Mouse (Mus musculus): ENCODE data around the gene Lrch4. TPM values are rescaled to one million over a fixed set of nuclear protein-coding genes. Genes with fewer than 3 reads are reported as not detected.
A peak's percentile ranks its signal among the peaks of the same experiment; 100 is the strongest.

The Lrch4 gene
- 35.7 and 37.1 TPM in 2 replicates for polyA plus RNA-seq (2015; fragmentation: Nextera tagmentation; extraction: Ambion mirVana)

DNA sequence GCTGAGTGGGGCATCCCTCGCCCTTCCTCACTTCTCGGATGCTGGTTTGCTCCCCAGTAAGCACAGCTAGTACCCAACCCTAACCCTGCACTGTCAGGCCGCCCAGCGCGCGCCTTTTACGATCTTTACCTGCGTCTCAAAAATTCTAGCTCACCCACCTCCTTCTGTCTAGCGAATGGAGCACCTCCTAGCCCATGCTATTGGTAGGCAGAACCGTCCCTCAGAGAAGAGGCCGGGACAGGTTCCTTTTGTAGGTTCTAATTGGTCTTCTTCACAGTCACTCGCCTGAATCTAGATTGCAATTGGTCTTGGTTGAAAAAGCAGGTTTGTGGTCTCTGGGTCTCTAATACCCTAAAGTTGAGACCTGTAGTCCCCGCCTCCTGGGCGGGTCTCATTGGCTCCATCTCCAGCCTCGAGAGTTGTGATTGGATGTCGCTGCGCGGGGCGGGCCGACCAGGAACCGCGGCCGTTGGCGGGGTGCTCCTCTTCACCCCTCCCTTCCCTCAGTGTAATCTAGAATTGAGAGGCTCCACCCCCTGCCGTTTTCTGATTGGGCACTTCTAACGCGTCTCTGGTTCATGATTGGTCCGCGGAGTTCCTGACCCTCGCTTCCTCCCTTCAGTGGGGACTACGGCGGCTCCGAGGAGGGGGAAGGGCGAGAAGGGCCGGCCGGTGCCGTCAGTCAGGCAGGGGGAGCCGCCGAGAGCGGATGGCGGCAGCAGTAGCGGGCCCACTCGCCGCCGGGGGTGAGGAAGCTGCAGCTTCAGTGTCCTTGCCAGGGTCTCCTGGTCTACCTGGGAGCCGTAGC lies at the start of gene Lrch4, which contains the start of the genes Fbxo24 and Gm20605:
TSS of gene Lrch4 (plus strand) at position 624 of the 808 bp plus-strand sequence.
TSS of gene Fbxo24 (minus strand) at position 505 of the 808 bp plus-strand sequence.
TSS of gene Gm20605 (plus strand) at position 678 of the 808 bp plus-strand sequence.
- peaks cover 44% of the 10 kb centered on the region for H3K4me1 ChIP-seq
- H3K27ac ChIP-seq = peak within 1 kb of the TSS; percentile 98
- H3K27me3 ChIP-seq = no peaks in the 10 kb centered on the region
- H3K9me3 ChIP-seq = no peaks in the 10 kb centered on the region
- WGBS = under 1% methylated on average over 46 of the region's 46 CpGs
- H3K4me3 ChIP-seq = peak within 1 kb of the TSS; percentile 83
- ATAC-seq (ENCODE audit: borderline replicate concordance, extremely low read depth, low FRiP score, low TSS enrichment) = peak; percentile 97
- peak within 1 kb of the TSS; percentile 77 for H3K9ac ChIP-seq
- peaks cover 3% of the 10 kb centered on the region for H3K36me3 ChIP-seq
- peak within 1 kb of the TSS; percentile 78 for H3K4me2 ChIP-seq

DNA sequence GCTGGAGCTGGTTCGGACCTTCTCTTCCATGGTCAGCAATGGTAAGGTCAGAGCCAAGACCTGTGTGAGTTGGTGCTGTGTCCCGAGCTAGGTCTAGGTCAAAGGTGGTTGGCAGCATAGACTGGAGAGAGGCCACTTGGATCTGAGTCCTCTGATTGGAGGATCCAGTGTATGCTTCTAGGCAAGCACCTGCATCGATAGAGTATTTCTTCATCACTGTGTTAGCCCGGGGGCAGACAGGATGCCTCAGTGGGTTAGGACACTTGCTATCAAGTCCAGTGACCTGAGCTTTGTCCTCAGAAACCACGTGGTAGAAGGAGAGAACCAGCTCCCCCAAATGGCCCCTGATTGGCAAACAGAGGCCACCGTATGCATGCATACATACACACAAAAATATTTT lies 48.7 kb upstream of the Lrch4 start:
- 65% methylated on average over 6 of the region's 6 CpGs for WGBS

DNA sequence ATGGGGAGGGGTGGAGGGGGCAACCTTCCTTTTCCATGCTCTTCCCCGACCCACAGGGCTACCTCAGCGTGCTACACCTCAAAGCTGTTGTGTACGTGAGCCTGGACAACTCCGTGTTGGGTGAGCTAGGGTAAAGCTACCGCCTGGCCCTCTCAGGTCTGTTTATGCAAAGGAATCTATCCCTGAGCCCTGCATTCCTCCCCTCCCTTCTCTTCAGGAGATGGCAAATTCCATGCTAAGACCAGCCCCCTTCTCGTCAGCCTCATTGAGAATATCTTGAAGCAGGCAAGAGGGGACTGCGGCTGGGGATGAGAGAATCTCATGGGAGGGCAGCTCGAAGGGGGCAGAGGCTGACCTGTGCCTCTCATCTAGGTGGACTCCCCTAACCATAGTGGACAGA lies 46.2 kb upstream of the Lrch4 start:
- H3K27ac ChIP-seq = no peak overlapping the region
- H3K27me3 ChIP-seq = peaks cover 19% of the 10 kb centered on the region; the same call in 1 of the 2 replicates
- no peak overlapping the region for H3K9ac ChIP-seq
- H3K4me1 ChIP-seq = peaks cover 11% of the 10 kb centered on the region
- 23% methylated on average over 8 of the region's 8 CpGs for WGBS
- ATAC-seq (ENCODE audit: borderline replicate concordance, extremely low read depth, low FRiP score, low TSS enrichment) = no peak
- H3K9me3 ChIP-seq = no peaks in the 10 kb centered on the region
- H3K4me3 ChIP-seq = no peak overlapping the region
- no peaks in the 10 kb centered on the region for H3K36me3 ChIP-seq
- H3K4me2 ChIP-seq = peak overlapping the region; percentile 65; the same call in 1 of the 2 replicates

More for the DNA sequence above, 48.7 kb upstream of the Lrch4 start:
- ATAC-seq (ENCODE audit: borderline replicate concordance, extremely low read depth, low FRiP score, low TSS enrichment) = no peak
- Histone ChIP-seq H3K4me3 (no peak overlapping the region), H3K27me3 (peaks cover 19% of the 10 kb centered on the region; the same call in 1 of the 2 replicates), H3K9ac (no peak overlapping the region), H3K4me1 (peaks cover 11% of the 10 kb centered on the region), H3K27ac (no peak overlapping the region), H3K36me3 (no peaks in the 10 kb centered on the region), H3K4me2 (no peak overlapping the region), H3K9me3 (no peaks in the 10 kb centered on the region)

DNA sequence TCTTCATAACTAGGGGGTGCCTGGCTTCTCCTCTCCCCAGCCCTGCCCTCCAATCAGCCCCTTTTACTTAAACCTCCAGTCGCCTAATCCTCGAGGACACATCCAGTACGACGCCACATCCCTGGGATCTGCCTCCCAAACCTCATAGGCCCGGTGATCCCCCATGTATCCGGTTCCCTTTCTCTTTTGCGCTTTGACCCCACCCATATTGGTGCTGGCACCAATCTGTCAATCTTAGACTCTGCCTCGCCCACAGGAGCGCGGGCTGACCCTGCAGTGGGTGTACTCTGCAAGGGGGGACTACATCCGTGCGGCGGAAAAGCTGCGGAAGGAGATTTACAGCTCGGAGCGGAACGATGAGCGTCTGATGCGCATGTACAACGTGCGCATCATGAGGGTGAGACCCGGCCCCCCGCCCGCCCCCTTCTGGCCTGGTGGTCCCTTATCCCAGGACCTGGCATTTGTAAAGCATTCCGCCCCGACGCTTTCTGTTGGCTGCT lies 45.2 kb upstream of the Lrch4 start:
- Histone ChIP-seq H3K9ac (peak overlapping the region; percentile 19; the same call in 1 of the 2 replicates), H3K27ac (no peak overlapping the region), H3K27me3 (peaks cover 19% of the 10 kb centered on the region; the same call in 1 of the 2 replicates), H3K4me2 (peak overlapping the region; percentile 65), H3K4me1 (peaks cover 11% of the 10 kb centered on the region), H3K9me3 (no peaks in the 10 kb centered on the region), H3K36me3 (no peaks in the 10 kb centered on the region), H3K4me3 (peak overlapping the region; percentile 36)
- peak; percentile 60 for ATAC-seq (ENCODE audit: borderline replicate concordance, extremely low read depth, low FRiP score, low TSS enrichment)
- WGBS = 10% methylated on average over 27 of the region's 27 CpGs

DNA sequence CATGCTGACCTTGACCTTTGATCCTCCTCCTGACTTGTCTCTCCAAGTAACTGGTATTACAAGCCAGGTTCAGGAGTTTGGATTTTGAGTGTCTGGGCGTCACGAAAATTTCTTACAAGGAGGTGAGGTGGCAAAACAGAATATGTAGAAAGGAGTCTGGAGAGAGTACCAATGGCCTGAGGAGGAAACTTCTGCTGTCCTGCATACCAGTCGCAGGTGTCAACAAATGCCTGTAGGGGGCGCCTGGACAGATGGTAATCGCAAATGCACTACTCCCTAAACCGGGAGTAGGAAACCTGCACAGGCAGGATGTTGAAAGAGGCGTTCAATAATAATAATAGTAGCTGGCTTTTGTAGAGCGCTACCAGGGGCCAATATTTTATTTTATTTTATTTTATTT lies 43.9 kb upstream of the Lrch4 start:
- ATAC-seq (ENCODE audit: borderline replicate concordance, extremely low read depth, low FRiP score, low TSS enrichment) = no peak
- Histone ChIP-seq H3K9me3 (no peaks in the 10 kb centered on the region), H3K27ac (no peak overlapping the region), H3K4me1 (peaks cover 11% of the 10 kb centered on the region), H3K9ac (no peak overlapping the region), H3K4me3 (no peak overlapping the region), H3K36me3 (no peaks in the 10 kb centered on the region), H3K4me2 (no peak overlapping the region), H3K27me3 (peaks cover 19% of the 10 kb centered on the region; the same call in 1 of the 2 replicates)
- 33% methylated on average over 8 of the region's 8 CpGs for WGBS

DNA sequence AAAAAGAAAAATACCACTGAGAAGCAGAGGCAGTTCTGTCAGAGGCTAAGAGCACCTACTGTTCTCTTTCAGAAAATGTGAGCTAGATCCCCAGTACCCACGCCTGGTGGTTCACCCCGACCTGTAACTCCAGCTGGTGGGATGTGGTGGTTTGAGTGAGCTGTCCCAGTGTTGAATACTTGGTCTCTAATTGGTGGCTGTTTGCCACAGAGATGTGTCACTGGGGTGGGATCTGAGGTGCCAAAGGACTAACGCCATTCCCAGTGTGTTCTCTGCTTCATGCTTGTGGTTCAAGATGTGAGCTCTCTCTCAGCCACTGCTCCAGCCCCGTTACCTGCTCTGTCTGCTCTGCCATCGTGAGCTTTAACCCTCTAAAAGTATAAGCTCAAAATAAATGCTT lies 38.4 kb upstream of the Lrch4 start:
- WGBS = 72% methylated on average over 5 of the region's 5 CpGs
- no peak overlapping the region for H3K4me3 ChIP-seq
- ATAC-seq (ENCODE audit: borderline replicate concordance, extremely low read depth, low FRiP score, low TSS enrichment) = no peak
- H3K4me1 ChIP-seq = no peaks in the 10 kb centered on the region
- no peak overlapping the region for H3K27ac ChIP-seq
- no peak overlapping the region for H3K9ac ChIP-seq
- no peaks in the 10 kb centered on the region for H3K9me3 ChIP-seq
- no peaks in the 10 kb centered on the region for H3K36me3 ChIP-seq
- no peaks in the 10 kb centered on the region for H3K27me3 ChIP-seq
- H3K4me2 ChIP-seq = no peak overlapping the region

DNA sequence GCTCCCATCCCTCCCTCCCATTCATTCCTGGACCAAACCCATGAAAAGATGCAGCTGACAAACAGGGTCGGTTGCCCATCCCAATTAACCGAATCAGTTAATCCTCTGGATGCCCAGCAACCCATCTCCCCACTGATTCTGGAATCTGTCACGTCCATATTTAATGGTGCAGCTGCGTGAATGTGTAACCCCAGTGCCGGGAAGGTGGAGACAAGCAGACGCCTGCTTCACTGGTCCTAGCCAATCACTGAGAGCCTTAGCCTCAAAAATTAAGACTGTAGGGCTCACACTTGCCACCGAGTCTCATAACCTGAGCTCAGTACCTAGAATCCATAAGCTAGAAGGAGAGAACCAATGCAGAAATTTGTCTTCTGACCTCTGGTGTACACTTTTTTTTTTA lies 33.0 kb upstream of the Lrch4 start:
- H3K4me3 ChIP-seq = no peak overlapping the region
- H3K4me2 ChIP-seq = no peak overlapping the region
- no peaks in the 10 kb centered on the region for H3K9me3 ChIP-seq
- no peak overlapping the region for H3K27ac ChIP-seq
- 77% methylated on average over 7 of the region's 7 CpGs for WGBS
- peaks cover 19% of the 10 kb centered on the region for H3K4me1 ChIP-seq
- H3K36me3 ChIP-seq = no peaks in the 10 kb centered on the region
- no peak overlapping the region for H3K9ac ChIP-seq
- no peak for ATAC-seq (ENCODE audit: borderline replicate concordance, extremely low read depth, low FRiP score, low TSS enrichment)
- H3K27me3 ChIP-seq = no peaks in the 10 kb centered on the region

DNA sequence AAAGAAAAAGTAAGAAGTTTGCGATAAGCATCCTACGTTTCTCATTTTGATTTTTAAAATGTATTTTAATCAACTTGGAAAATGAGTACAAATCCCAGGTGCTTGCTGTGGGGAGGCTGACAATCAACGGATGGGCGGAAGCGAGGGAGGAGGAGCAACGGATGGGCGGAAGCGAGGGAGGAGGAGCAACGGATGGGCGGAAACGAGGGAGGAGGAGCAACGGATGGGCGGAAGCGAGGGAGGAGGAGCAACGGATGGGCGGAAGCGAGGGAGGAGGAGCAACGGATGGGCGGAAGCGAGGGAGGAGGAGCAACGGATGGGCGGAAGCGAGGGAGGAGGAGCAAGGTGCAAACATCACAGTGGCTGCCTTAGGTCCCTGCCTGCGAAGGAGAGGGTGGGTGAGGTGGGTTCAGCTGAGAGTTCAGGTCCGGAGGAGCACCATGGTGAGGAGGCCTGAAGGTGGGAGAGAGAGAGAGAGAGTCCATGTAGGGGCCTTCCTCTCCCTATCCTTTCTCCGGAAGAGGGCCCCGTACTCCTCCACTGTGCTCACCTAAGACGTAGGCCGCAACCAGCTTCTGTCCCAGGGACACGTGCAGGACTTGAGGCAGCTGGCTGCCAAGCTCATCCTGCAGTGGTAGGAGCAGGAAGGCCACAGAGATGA lies 32.2 kb upstream of the Lrch4 start:
- Histone ChIP-seq H3K9ac (no peak overlapping the region), H3K4me1 (peaks cover 19% of the 10 kb centered on the region), H3K27ac (peak overlapping the region; percentile 42; the same call in 1 of the 2 replicates), H3K36me3 (no peaks in the 10 kb centered on the region), H3K9me3 (no peaks in the 10 kb centered on the region), H3K27me3 (no peaks in the 10 kb centered on the region), H3K4me3 (peak overlapping the region; percentile 15; the same call in 1 of the 2 replicates), H3K4me2 (peak overlapping the region; percentile 39)
- WGBS = 33% methylated on average over 30 of the region's 30 CpGs
- no peak for ATAC-seq (ENCODE audit: borderline replicate concordance, extremely low read depth, low FRiP score, low TSS enrichment)

DNA sequence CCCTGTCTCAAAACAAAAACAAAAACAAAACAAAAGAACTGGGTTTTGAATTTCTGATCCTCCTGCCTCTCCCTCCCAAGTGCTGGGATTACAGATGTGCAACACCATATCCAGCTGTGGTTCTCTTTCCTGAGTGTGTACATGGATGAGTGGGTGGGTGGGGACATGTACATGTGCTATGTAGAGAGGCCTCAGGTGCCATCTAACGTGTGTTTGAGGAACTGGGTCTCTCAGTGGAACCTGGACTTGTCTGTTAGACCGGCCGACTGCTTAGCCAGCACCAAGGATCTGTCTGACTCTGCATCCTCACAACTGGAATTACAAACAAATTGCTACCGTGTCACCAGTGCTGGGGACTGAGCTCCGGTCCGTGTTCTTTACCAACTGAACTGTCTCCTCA lies 31.3 kb upstream of the Lrch4 start:
- no peak overlapping the region for H3K27ac ChIP-seq
- H3K9ac ChIP-seq = no peak overlapping the region
- H3K4me2 ChIP-seq = no peak overlapping the region
- H3K9me3 ChIP-seq = no peaks in the 10 kb centered on the region
- WGBS = 90% methylated on average over 6 of the region's 6 CpGs
- no peak overlapping the region for H3K4me3 ChIP-seq
- peaks cover 23% of the 10 kb centered on the region for H3K4me1 ChIP-seq
- H3K36me3 ChIP-seq = no peaks in the 10 kb centered on the region
- no peak for ATAC-seq (ENCODE audit: borderline replicate concordance, extremely low read depth, low FRiP score, low TSS enrichment)
- H3K27me3 ChIP-seq = no peaks in the 10 kb centered on the region

DNA sequence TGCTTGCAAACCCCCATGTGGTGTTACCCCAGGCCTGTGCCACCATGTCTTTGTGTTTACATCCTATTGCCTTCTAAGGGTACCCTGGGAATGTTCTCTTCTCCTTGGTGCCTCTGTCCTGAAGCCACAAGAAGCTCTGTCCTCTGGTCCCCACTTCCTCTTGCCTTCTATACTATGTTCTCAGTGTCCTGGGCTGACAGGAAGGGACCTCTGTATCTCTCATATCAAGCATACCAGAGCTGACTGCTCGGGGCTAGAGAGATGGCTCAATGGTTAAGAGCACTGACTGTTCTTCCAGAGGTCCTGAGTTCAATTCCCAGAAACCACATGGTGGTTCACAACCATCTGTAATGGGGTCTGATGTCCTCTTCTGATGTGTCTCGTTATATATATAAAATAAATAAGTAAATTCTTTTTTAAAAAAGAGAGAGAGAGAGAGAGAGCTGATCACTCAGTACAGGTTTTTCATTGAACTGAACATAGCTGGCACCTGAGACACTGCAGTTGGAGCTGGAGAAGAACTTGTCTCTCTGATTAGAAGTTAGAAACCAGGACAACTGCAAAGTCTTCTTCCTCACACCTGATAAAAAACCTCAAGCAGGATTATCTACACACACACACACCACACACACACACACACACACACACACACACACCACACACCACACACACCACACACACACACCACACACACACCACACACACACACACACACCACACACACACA lies 30.7 kb upstream of the Lrch4 start:
- WGBS = 72% methylated on average over 2 of the region's 2 CpGs
- Histone ChIP-seq H3K9me3 (no peaks in the 10 kb centered on the region), H3K4me2 (no peak overlapping the region), H3K27me3 (no peaks in the 10 kb centered on the region), H3K4me3 (no peak overlapping the region), H3K9ac (no peak overlapping the region), H3K36me3 (no peaks in the 10 kb centered on the region), H3K27ac (no peak overlapping the region), H3K4me1 (peaks cover 25% of the 10 kb centered on the region)
- ATAC-seq (ENCODE audit: borderline replicate concordance, extremely low read depth, low FRiP score, low TSS enrichment) = no peak

DNA sequence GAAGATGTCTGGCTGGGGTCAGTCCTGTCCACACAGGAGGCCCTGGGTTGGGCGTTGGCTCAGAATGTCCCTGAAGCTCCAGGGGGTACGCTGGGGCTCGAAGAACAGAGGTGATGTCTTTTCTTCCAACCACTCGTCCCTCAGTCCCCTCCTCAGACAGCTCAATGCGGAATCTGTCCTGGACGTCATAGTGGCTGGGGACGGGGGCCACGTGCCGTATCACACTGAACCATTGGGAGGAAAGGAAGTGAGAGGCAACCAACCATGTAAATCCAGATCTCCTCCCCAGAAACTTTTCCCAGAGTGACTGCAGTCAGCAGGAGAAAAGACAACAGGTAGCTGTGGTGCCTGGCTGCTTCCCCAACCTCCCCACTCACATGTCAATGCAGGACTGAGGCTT lies 29.3 kb upstream of the Lrch4 start:
- peak overlapping the region; percentile 96 for H3K4me2 ChIP-seq
- peaks cover 3% of the 10 kb centered on the region; the same call in 1 of the 2 replicates for H3K36me3 ChIP-seq
- H3K27ac ChIP-seq = no peak overlapping the region
- H3K9me3 ChIP-seq = no peaks in the 10 kb centered on the region
- H3K4me3 ChIP-seq = peak overlapping the region; percentile 76
- peak overlapping the region; percentile 88 for H3K9ac ChIP-seq
- peaks cover 25% of the 10 kb centered on the region for H3K4me1 ChIP-seq
- 54% methylated on average over 9 of the region's 9 CpGs for WGBS
- no peaks in the 10 kb centered on the region for H3K27me3 ChIP-seq
- no peak for ATAC-seq (ENCODE audit: borderline replicate concordance, extremely low read depth, low FRiP score, low TSS enrichment)

All from lung, embryonic 15.5 days (tissue).